In genomic region chr7:25700732-25701131, GRCm38 (mm10) we compare ENCODE assay signal across 1 mouse cellular context.
TF ChIP-seq lines count a peak whose summit lies in the region.

No protein-coding gene starts in this region.

TF ChIP-seq in MEL, 35 proteins besides CTCF, POLR2A, EP300 and RAD21:
- TF ChIP-seq POLR2AphosphoS5 (IDR thresholded peaks at IDR 0.05; ENCODE audit: borderline replicate concordance, low read depth, low read length), result no peak
- TF ChIP-seq SMC3 (IDR thresholded peaks at IDR 0.05; ENCODE audit: low read depth, low read length), result no peak
